Mouse (Mus musculus): ENCODE measurements around the gene Hcn1.

Hcn1 gene

GRCm38 (mm10) chr13:117705573-117705972 lies 103.5 kb downstream of the Hcn1 start:
- DNase-seq (ENCODE audit: low read depth, low spot score): no peak

GRCm38 (mm10) chr13:117705997-117706396 lies 103.9 kb downstream of the Hcn1 start:
- DNase-seq (ENCODE audit: low read depth, low spot score): no peak

- DNase-seq (ENCODE audit: low read depth, low spot score): no peak
Observed at GRCm38 (mm10) chr13:117706496-117706895, 104.4 kb downstream of the Hcn1 start.

- no peak for DNase-seq (ENCODE audit: low read depth, low spot score)
Observed at GRCm38 (mm10) chr13:117706986-117707738, 105.0 kb downstream of the Hcn1 start.

GRCm38 (mm10) chr13:117710811-117711210 lies 108.7 kb downstream of the Hcn1 start:
- no peak for DNase-seq (ENCODE audit: low read depth, low spot score)

GRCm38 (mm10) chr13:117722090-117722489 lies 120.0 kb downstream of the Hcn1 start:
- DNase-seq (ENCODE audit: low read depth, low spot score): peak; percentile 10

GRCm38 (mm10) chr13:117724083-117724482 lies 122.0 kb downstream of the Hcn1 start:
- DNase-seq (ENCODE audit: low read depth, low spot score): no peak

GRCm38 (mm10) chr13:117728393-117728792 lies 126.3 kb downstream of the Hcn1 start:
- no peak for DNase-seq (ENCODE audit: low read depth, low spot score)

GRCm38 (mm10) chr13:117732738-117733137 lies 130.6 kb downstream of the Hcn1 start:
- DNase-seq (ENCODE audit: low read depth, low spot score): no peak

- no peak for DNase-seq (ENCODE audit: low read depth, low spot score)
Observed at GRCm38 (mm10) chr13:117744451-117744850, 142.3 kb downstream of the Hcn1 start.

- no peak for DNase-seq (ENCODE audit: low read depth, low spot score)
Observed at GRCm38 (mm10) chr13:117745173-117745572, 143.1 kb downstream of the Hcn1 start.

- peak; percentile 77 for DNase-seq (ENCODE audit: low read depth, low spot score)
Observed at GRCm38 (mm10) chr13:117765487-117765886, 163.4 kb downstream of the Hcn1 start.

GRCm38 (mm10) chr13:117785376-117785775 lies 183.3 kb downstream of the Hcn1 start:
- no peak for DNase-seq (ENCODE audit: low read depth, low spot score)

GRCm38 (mm10) chr13:117792861-117793260 lies 190.7 kb downstream of the Hcn1 start:
- DNase-seq (ENCODE audit: low read depth, low spot score): no peak

GRCm38 (mm10) chr13:117801061-117801460 lies 198.9 kb downstream of the Hcn1 start:
- no peak for DNase-seq (ENCODE audit: low read depth, low spot score)

GRCm38 (mm10) chr13:117827628-117828027 lies 225.5 kb downstream of the Hcn1 start:
- DNase-seq (ENCODE audit: low read depth, low spot score): no peak

- no peak for DNase-seq (ENCODE audit: low read depth, low spot score)
Observed at GRCm38 (mm10) chr13:117836658-117837057, 234.5 kb downstream of the Hcn1 start.

- DNase-seq (ENCODE audit: low read depth, low spot score): no peak
Observed at GRCm38 (mm10) chr13:117838264-117838663, 236.1 kb downstream of the Hcn1 start.

- DNase-seq (ENCODE audit: low read depth, low spot score): no peak
Observed at GRCm38 (mm10) chr13:117842366-117842765, 240.2 kb downstream of the Hcn1 start.

GRCm38 (mm10) chr13:117847290-117847689 lies 245.2 kb downstream of the Hcn1 start:
- no peak for DNase-seq (ENCODE audit: low read depth, low spot score)

GRCm38 (mm10) chr13:117848757-117849156 lies 246.6 kb downstream of the Hcn1 start:
- DNase-seq (ENCODE audit: low read depth, low spot score): no peak

- no peak for DNase-seq (ENCODE audit: low read depth, low spot score)
Observed at GRCm38 (mm10) chr13:117851954-117852710, 250.0 kb downstream of the Hcn1 start.

- no peak for DNase-seq (ENCODE audit: low read depth, low spot score)
Observed at GRCm38 (mm10) chr13:117852711-117853051, 250.6 kb downstream of the Hcn1 start.
